Mouse (Mus musculus) cerebellum, postnatal 36 days (tissue): ENCODE results near the gene Ntpcr.

Experiments used
- DNase-seq, 2 experiments: peaks; one replicate each; pipeline ENCODE4 v3.0.0; 2021 to 2022; ENCODE audit warnings: mixed read lengths in 2 of 2

Gene Ntpcr

DNA sequence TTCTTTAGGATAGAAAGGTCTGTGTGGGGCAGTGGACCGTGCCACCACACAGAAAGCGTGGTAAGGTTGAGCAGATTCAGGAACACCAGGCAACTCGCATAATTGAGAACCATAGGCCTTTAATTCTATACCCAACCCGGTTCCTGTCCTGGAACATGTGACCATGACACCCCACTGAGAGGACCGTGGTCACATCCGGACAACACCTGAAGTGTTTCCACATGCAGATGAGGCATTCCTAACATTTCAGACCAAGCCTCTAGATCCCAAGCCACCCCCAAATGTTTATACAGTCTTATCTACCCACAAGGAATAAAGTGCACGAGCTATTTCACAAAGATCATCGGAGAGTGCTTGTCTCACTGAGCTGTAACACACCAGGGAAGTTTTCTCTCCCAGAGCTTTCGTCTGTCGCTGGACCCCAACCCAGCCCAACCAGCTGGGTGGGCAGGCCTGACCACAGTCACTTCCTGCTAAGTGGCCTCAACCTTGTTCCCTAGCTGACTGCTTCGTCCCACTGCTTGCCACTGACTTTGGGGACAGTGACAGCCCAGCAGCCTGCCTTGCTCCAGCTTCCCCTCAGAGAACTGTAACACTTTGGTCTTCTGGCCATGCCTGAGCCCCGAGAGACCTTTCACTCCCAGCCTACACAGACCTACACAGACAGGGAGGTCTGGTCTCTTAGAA is 47.9 kb downstream of the Ntpcr start:
- DNase-seq, result no peak

DNA sequence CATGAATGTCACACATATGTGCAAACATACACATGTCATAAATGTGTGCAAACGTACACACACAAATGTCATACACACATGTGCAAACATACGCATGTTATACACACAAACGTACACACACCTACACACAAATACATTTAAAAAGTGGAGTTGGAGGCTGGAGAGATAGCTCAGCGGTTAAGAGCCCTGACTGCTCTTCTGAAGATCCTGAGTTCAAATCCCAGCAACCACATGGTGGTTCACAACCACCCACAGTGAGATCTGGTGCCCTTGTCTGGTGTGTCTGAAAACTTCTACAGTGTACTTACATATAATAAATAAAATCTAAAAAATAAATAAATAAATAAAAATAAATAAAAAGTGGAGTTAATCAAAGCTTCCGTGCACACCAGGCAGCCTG is 49.2 kb downstream of the Ntpcr start:
- no peak for DNase-seq

DNA sequence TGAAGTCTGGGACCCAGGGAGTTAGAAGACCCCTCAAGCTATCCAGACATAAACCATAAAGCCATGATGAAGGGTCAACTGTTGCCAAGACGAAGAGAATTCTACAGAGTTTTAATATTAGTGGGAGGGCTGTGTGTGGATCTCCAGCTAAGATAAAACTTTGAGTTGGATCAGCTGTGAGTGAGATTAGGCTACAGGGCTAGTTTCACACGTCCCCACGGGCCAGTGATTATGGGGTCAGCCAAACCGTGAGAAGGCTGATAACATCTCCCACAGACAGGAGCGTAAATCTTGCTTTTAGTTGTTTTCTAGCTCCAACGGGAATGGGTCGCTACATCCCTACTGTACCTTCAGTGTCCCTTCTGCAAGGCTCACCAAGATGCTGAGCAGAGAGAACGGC is 49.9 kb downstream of the Ntpcr start:
- no peak for DNase-seq

DNA sequence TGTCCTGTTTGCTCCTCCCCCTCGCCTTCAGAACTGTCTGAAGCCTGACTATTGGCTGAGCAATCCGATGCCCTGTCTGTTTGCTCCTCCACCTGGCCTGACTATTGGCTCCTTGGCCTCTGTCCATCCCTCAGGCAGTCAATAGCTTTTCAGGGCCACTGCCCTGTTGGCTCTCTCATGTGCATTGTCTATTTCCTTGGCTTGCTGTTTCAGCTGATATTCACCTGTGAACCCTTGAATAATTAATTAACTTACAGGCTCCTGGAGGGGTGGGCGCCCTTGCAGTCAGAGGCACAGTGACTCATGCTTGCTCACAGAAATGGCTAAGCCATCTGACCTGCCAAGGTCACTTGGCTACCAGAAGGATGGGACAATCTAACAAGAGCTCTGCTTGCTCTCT is 52.4 kb downstream of the Ntpcr start:
- no peak for DNase-seq

DNA sequence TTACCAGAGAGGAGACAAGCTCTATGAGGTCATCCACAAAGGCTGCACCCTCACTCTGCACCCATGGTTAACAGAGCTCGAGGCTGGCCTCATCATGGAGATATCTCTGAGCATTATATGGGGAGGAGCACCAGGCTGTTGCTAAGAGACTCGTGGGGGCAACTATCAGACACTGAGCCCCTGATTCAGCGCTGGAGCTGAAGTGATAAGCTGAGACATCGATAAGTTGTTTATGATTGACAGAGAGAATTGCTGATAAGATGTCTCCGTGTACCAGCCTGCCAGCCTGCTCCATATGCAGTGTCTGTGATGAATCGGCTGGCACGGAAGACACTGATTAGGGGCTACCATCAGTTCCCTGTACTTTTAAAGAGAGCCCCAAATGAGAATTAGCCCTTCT is 57.1 kb downstream of the Ntpcr start:
- no peak for DNase-seq

DNA sequence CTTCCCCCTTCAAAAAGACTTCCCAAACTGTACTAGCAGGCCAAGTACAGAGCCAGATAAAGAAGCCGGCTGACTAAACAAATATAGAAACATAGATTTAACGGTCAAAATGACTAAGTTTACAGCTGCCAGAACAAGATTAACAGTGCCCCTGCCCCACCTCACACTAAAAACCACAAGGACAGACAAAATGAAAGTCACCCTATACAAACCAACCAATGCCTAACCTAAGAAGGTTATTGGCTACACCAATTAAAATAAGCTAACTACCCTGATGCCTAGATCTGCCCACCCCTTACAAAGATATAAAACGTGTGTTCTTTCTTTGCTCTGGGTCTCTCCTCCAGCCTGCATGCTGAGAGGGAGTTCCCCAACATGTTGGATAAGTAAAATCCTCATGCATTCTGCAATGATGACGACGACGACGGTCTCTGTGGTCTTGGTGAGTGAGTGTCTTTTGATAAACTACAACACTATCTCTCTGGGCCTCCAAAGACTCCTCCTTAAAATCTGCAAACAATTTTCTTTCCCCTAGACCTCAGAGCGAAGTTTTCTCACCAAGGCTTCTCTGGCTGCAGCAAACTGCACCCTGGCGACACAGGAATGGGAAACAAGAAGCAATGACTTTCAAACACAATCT is 63.2 kb downstream of the Ntpcr start:
- DNase-seq, result no peak

DNA sequence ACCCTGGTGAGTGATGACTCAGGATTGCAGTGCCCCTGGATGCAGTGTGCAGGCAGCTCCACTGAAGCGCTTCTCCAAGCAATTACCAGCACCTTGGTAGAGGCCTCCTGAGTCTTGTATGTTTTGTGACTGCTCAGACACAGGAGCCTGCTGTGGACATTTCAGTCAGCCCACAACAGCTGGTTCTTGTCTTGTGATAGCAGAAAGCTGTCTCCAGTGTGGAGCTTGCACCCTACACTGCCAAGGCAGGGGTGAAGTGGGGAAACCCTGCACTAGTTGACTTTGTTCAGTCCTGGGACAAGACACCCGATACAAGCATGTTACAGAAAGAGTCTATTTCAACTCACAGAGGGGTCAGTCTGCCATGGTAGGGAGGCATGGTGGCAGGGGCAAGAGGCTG is 65.6 kb downstream of the Ntpcr start:
- DNase-seq, result no peak

DNA sequence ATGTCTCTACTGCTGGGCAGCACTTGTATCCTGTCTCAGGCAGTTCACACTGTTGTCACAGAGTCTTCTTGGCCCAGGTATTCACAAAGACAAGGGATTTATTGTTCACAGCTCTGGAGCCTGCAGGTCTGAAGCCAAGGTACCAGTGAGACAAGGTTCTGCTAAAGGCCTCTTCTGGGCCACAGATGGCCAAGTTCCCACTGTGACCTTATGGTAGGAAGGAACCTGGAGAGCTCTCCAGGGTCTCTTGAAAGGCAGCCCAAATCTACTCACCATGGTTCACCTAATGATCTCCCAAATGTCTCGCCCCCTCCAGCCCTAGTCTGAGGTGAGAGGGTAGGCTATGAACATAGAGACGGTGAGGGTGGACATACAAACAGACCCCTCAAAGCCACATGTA is 67.2 kb downstream of the Ntpcr start:
- DNase-seq, result peak; percentile 38 to 59
